ENCODE assay signal across 8 mouse cellular contexts in the genomic region with DNA sequence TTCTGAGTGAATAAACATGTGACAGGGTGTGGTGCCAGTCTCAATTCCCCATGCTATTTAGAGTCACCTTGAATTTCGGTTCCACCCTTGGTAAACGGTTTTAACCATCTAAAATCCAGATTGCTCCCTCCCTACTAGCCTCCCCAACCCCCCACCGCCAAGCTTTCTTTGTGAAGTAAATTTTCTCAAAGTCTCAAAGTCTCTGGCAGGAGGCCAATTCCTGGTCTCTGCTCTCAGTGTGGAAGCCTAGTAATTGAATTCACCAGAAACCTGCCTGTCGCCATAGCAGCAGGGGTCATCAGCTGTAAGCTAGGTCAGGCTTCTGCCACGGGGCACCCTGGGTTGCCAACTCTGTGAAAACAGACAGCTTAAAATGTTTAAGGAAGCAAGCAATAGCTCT. TPM values are rescaled to one million over a fixed set of nuclear protein-coding genes. Genes with fewer than 3 reads are reported as not detected.
A peak's percentile ranks its signal among the peaks of the same experiment; 100 is the strongest.
DNase-seq lines count a peak whose midpoint lies in the region; ATAC-seq and TF ChIP-seq lines count a peak whose summit lies in the region.

No protein-coding gene starts in this region.

- no peaks in the 10 kb centered on the region for H3K27me3 ChIP-seq in forebrain, embryonic 15.5 days
- no peaks in the 10 kb centered on the region for H3K27me3 ChIP-seq in neural tube, embryonic 13.5 days

- no peaks in the 10 kb centered on the region for H3K36me3 ChIP-seq in ES-E14 (ENCODE audit: control insufficient read depth, insufficient read depth, low read length, poor library complexity, severe bottlenecking)
- H3K36me3 ChIP-seq in forebrain, embryonic 15.5 days: no peaks in the 10 kb centered on the region
- no peaks in the 10 kb centered on the region for H3K36me3 ChIP-seq in neural tube, embryonic 13.5 days

- in situ Hi-C loops in ES-E14 (cut with MboI; ENCODE audit: low sequenced_read_pairs in 2 of 2, unreplicated experiment in 2 of 2): no loop called here

- 0 out of 2 replicates have a peak overlapping the region, but pooled peaks have one; percentile 5 for H3K4me2 ChIP-seq in forebrain, embryonic 15.5 days (replicated peaks)
- peak overlapping the region; percentile 3; the same call in 1 of the 2 replicates for H3K4me2 ChIP-seq in neural tube, embryonic 13.5 days

- peak; percentile 54 to 60 for DNase-seq in cerebellum, postnatal 14 days
- no peak for DNase-seq in cerebellum, postnatal 36 days
- peak; percentile 95 for DNase-seq in ES-E14 (ENCODE audit: low read depth, low spot score)
- DNase-seq in kidney, postnatal 14 days: peak; percentile 77
- DNase-seq in urinary bladder, postnatal 10 days (ENCODE audit: low spot score): no peak
- no peak for DNase-seq in thymus, adult 18-20 months

- H3K4me1 ChIP-seq in ES-E14 (ENCODE audit: control insufficient read depth in 2 of 2, insufficient read depth in 2 of 2, low read length in 2 of 2, poor library complexity in 1 of 2): peaks cover 0 to 9% of the 10 kb centered on the region in 2 experiments; a peak in 2 of 4 replicates
- H3K4me1 ChIP-seq in forebrain, embryonic 15.5 days: peaks cover 33% of the 10 kb centered on the region
- peaks cover 25% of the 10 kb centered on the region for H3K4me1 ChIP-seq in neural tube, embryonic 13.5 days (replicated peaks)

- H3K4me3 ChIP-seq in ES-E14 (ENCODE audit: insufficient read depth in 1 of 2, low read depth in 1 of 2, low read length in 2 of 2, poor library complexity in 1 of 2, severe bottlenecking in 1 of 2): 0 out of 4 replicates have a peak overlapping the region, but pooled peaks of 1 of the 2 experiments have one; percentile 9
- no peak overlapping the region for H3K4me3 ChIP-seq in forebrain, embryonic 15.5 days
- H3K4me3 ChIP-seq in neural tube, embryonic 13.5 days: no peak overlapping the region

- H3K9ac ChIP-seq in ES-E14 (ENCODE audit: insufficient read depth, low read depth, low read length, poor library complexity, severe bottlenecking): no peak overlapping the region
- no peak overlapping the region for H3K9ac ChIP-seq in forebrain, embryonic 15.5 days (replicated peaks)
- no peak overlapping the region for H3K9ac ChIP-seq in neural tube, embryonic 13.5 days

- WGBS in forebrain, embryonic 15.5 days: 1% methylated on average over 5 of the region's 5 CpGs
- 2% methylated on average over 5 of the region's 5 CpGs for WGBS in neural tube, embryonic 13.5 days

- H3K9me3 ChIP-seq in ES-E14 (ENCODE audit: control insufficient read depth, insufficient read depth, low read depth, low read length): no peaks in the 10 kb centered on the region
- H3K9me3 ChIP-seq in forebrain, embryonic 15.5 days: no peaks in the 10 kb centered on the region
- H3K9me3 ChIP-seq in neural tube, embryonic 13.5 days: no peaks in the 10 kb centered on the region

- peak; percentile 53 for ATAC-seq in forebrain, embryonic 15.5 days (replicated peaks)
- peak; percentile 85 for ATAC-seq in neural tube, embryonic 13.5 days (ENCODE audit: low read depth)

- H3K27ac ChIP-seq in ES-E14 (ENCODE audit: insufficient read depth, low read depth, low read length, poor library complexity, severe bottlenecking): peak overlapping the region; percentile 82; the same call in 1 of the 2 replicates
- peak overlapping the region; percentile 80 for H3K27ac ChIP-seq in forebrain, embryonic 15.5 days (replicated peaks)
- H3K27ac ChIP-seq in neural tube, embryonic 13.5 days (replicated peaks): peak overlapping the region; percentile 83

TF ChIP-seq in ES-E14, 5 proteins besides CTCF, POLR2A, EP300 and RAD21:
- TF ChIP-seq CHD2 (IDR thresholded peaks at IDR 0.05; ENCODE audit: low read depth, low read length) (no peak), HCFC1 (IDR thresholded peaks at IDR 0.05; ENCODE audit: borderline replicate concordance, insufficient read depth, low read length) (no peak), MAFK (IDR thresholded peaks at IDR 0.05; ENCODE audit: insufficient read depth, low read depth, low read length) (no peak), ZC3H11A (IDR thresholded peaks at IDR 0.05; ENCODE audit: borderline replicate concordance, low read depth, low read length) (no peak), ZNF384 (IDR thresholded peaks at IDR 0.05; ENCODE audit: low read depth, low read length) (no peak)

RNA-seq across cellular contexts. Expression of a gene that starts 12.2 kb away (rescaled TPM):
- 0.85 and 0.89 TPM in 2 replicates for total RNA-seq in ES-E14 (2012; rRNA removed)
- polyA plus RNA-seq in forebrain, embryonic 15.5 days (2015; fragmentation: Nextera tagmentation; extraction: Ambion mirVana): 4.1 and 5.6 TPM in 2 replicates
- polyA plus RNA-seq in neural tube, embryonic 13.5 days (2015; fragmentation: Nextera tagmentation; extraction: Ambion mirVana): 0.99 and 1.5 TPM in 2 replicates

RNA-seq across cellular contexts. Expression of a gene that starts 21.4 kb away (rescaled TPM):
- 0.09 TPM in 1 of 2 replicates, not detected in the other for total RNA-seq in ES-E14 (2012; rRNA removed)
- 2.1 and 2.2 TPM in 2 replicates for polyA plus RNA-seq in forebrain, embryonic 15.5 days (2015; fragmentation: Nextera tagmentation; extraction: Ambion mirVana)
- 1.2 and 2.2 TPM in 2 replicates for polyA plus RNA-seq in neural tube, embryonic 13.5 days (2015; fragmentation: Nextera tagmentation; extraction: Ambion mirVana)

RNA-seq across cellular contexts. Expression of a gene that starts 29.9 kb away (rescaled TPM):
- total RNA-seq in ES-E14 (2012; rRNA removed): 233 and 286 TPM in 2 replicates
- polyA plus RNA-seq in forebrain, embryonic 15.5 days (2015; fragmentation: Nextera tagmentation; extraction: Ambion mirVana): 460 and 479 TPM in 2 replicates
- 431 and 478 TPM in 2 replicates for polyA plus RNA-seq in neural tube, embryonic 13.5 days (2015; fragmentation: Nextera tagmentation; extraction: Ambion mirVana)

RNA-seq across cellular contexts. Expression of a gene that starts 51.1 kb away (rescaled TPM):
- 63.4 and 64.2 TPM in 2 replicates for total RNA-seq in ES-E14 (2012; rRNA removed)
- 46.8 and 46.9 TPM in 2 replicates for polyA plus RNA-seq in forebrain, embryonic 15.5 days (2015; fragmentation: Nextera tagmentation; extraction: Ambion mirVana)
- polyA plus RNA-seq in neural tube, embryonic 13.5 days (2015; fragmentation: Nextera tagmentation; extraction: Ambion mirVana): 48.0 and 58.4 TPM in 2 replicates

RNA-seq across cellular contexts. Expression of a gene that starts 58.3 kb away (rescaled TPM):
- total RNA-seq in ES-E14 (2012; rRNA removed): 9.0 and 9.7 TPM in 2 replicates
- 18.9 and 19.0 TPM in 2 replicates for polyA plus RNA-seq in forebrain, embryonic 15.5 days (2015; fragmentation: Nextera tagmentation; extraction: Ambion mirVana)
- 16.2 TPM in 2 replicates for polyA plus RNA-seq in neural tube, embryonic 13.5 days (2015; fragmentation: Nextera tagmentation; extraction: Ambion mirVana)

Comparison
In these comparisons a context has a peak if more than half of its experiments do, and no peak if none do; other contexts are left out.
1. DNase-seq: peak in cerebellum, postnatal 14 days (2 of 2), ES-E14 (single experiment) and kidney, postnatal 14 days (single experiment); none in cerebellum, postnatal 36 days (0 of 2), urinary bladder, postnatal 10 days (single experiment) and thymus, adult 18-20 months (0 of 2).
2. Peak in every context shown above with its lines, with median percentiles within 50 percentile points of each other: H3K27ac ChIP-seq.